Mouse (Mus musculus) small intestine, adult 2 months (tissue): Measurements from ENCODE around the gene Syncrip. TPM values are rescaled to one million over a fixed set of nuclear protein-coding genes. Genes with fewer than 3 reads are reported as not detected.
A peak's percentile ranks its signal among the peaks of the same experiment; 100 is the strongest.

Source experiments
- H3K27ac ChIP-seq: fragments of 200-500 bp; 2 replicates; pipeline ENCODE4 v1.5.1; 2012; ENCODE audit warnings: low read depth, low read length, control low read depth, inconsistent platforms; ENCODE audit not compliant: insufficient read depth
- H3K27me3 ChIP-seq: fragments of 200-500 bp; 2 replicates; pipeline ENCODE4 v1.6.1; 2012; ENCODE audit warnings: mild to moderate bottlenecking, moderate library complexity, low read length, inconsistent platforms; ENCODE audit not compliant: control insufficient read depth, insufficient read depth
- H3K36me3 ChIP-seq: fragments of 200-500 bp; 2 replicates; pipeline ENCODE4 v1.6.1; 2012; ENCODE audit warnings: mild to moderate bottlenecking, low read length, control low read depth, inconsistent platforms; ENCODE audit not compliant: control insufficient read depth, insufficient read depth
- H3K4me1 ChIP-seq: fragments of 200-500 bp; 2 replicates; pipeline ENCODE4 v1.6.1; 2012; ENCODE audit warnings: low read length, inconsistent platforms, mixed read lengths; ENCODE audit not compliant: control insufficient read depth, insufficient read depth, insufficient read length
- H3K4me3 ChIP-seq: fragments of 200-500 bp; 2 replicates; pipeline ENCODE4 v1.5.1; 2012; ENCODE audit warnings: low read depth, mild to moderate bottlenecking, control low read depth, inconsistent platforms, low read length, moderate library complexity
- CTCF ChIP-seq: fragments of 200-500 bp; IDR thresholded peaks from 2 replicates; pipeline ENCODE4 v1.5.1; 2012; ENCODE audit warnings: low read depth, mild to moderate bottlenecking, control low read depth, inconsistent platforms, low read length, moderate library complexity, mixed read lengths; ENCODE audit not compliant: insufficient replicate concordance, insufficient read length; ENCODE audit errors: extremely low read depth
- POLR2A ChIP-seq: fragments of 200-500 bp; IDR thresholded peaks from 2 replicates; pipeline ENCODE4 v1.6.1; 2012; ENCODE audit warnings: low read depth, mild to moderate bottlenecking, control low read depth, inconsistent platforms, low read length, moderate library complexity
- WGBS: fragments of 180-500 bp; shearing (Covaris S2); methylation state at CpG from one replicate; pipeline ENCODE4 v1.1.7; 2018; 5-methylcytosine and 5-hydroxymethylcytosine counted together
- polyA plus RNA-seq: library from polyadenylated mRNA; depleted of rRNA; stranded (reverse); fragments of >200 nt; gene quantifications from 2 replicates; pipeline ENCODE4 v1.2.3, GENCODE M21; 2012

The Syncrip gene
- polyA plus RNA-seq, 1 experiment = 2.6 TPM

GRCm38 (mm10) chr9:88516361-88516995, 34.1 kb upstream of the Syncrip start:
- no peak overlapping the region for H3K27ac ChIP-seq
- 85% methylated on average over 3 of the region's 3 CpGs for WGBS
- H3K27me3 ChIP-seq = no peaks in the 10 kb centered on the region
- H3K4me3 ChIP-seq = no peak overlapping the region
- no peaks in the 10 kb centered on the region; the same call in 1 of the 2 replicates for H3K4me1 ChIP-seq
- TF ChIP-seq CTCF (no peak), POLR2A (no peak)
- H3K36me3 ChIP-seq = peaks cover 6% of the 10 kb centered on the region

- TF ChIP-seq CTCF (no peak), POLR2A (no peak)
- Histone ChIP-seq H3K27ac (no peak overlapping the region), H3K4me1 (no peaks in the 10 kb centered on the region; the same call in 1 of the 2 replicates), H3K36me3 (peaks cover under 1% of the 10 kb centered on the region), H3K27me3 (no peaks in the 10 kb centered on the region), H3K4me3 (no peak overlapping the region)
- WGBS = 87% methylated on average over 1 of the region's 1 CpGs
Observed at GRCm38 (mm10) chr9:88515546-88515945, 33.2 kb upstream of the Syncrip start.

GRCm38 (mm10) chr9:88501846-88502245, 19.5 kb upstream of the Syncrip start:
- Histone ChIP-seq H3K36me3 (no peaks in the 10 kb centered on the region), H3K27me3 (no peaks in the 10 kb centered on the region), H3K4me3 (no peak overlapping the region), H3K27ac (no peak overlapping the region), H3K4me1 (no peaks in the 10 kb centered on the region)
- TF ChIP-seq CTCF (no peak), POLR2A (no peak)
- WGBS = 68% methylated on average over 6 of the region's 6 CpGs

GRCm38 (mm10) chr9:88500112-88500511, 17.7 kb upstream of the Syncrip start:
- WGBS = 77% methylated on average over 2 of the region's 2 CpGs
- H3K27ac ChIP-seq = no peak overlapping the region
- H3K36me3 ChIP-seq = no peaks in the 10 kb centered on the region
- no peak overlapping the region for H3K4me3 ChIP-seq
- TF ChIP-seq POLR2A (no peak), CTCF (no peak)
- no peaks in the 10 kb centered on the region for H3K27me3 ChIP-seq
- no peaks in the 10 kb centered on the region for H3K4me1 ChIP-seq

GRCm38 (mm10) chr9:88492522-88492921, 10.1 kb upstream of the Syncrip start:
- no peaks in the 10 kb centered on the region for H3K4me1 ChIP-seq
- H3K4me3 ChIP-seq = no peak overlapping the region
- 44% methylated on average over 1 of the region's 1 CpGs for WGBS
- H3K36me3 ChIP-seq = no peaks in the 10 kb centered on the region
- no peak overlapping the region for H3K27ac ChIP-seq
- H3K27me3 ChIP-seq = no peaks in the 10 kb centered on the region
- TF ChIP-seq POLR2A (no peak), CTCF (no peak)

GRCm38 (mm10) chr9:88484531-88484930, 2.2 kb upstream of the Syncrip start:
- Histone ChIP-seq H3K27ac (no peak overlapping the region), H3K36me3 (no peaks in the 10 kb centered on the region), H3K27me3 (no peaks in the 10 kb centered on the region), H3K4me3 (no peak overlapping the region), H3K4me1 (0 out of 2 replicates have a peak, but pooled peaks cover 1% of the 10 kb centered on the region)
- WGBS = 51% methylated on average over 6 of the region's 6 CpGs
- no peak for TF ChIP-seq CTCF
- no peak for TF ChIP-seq POLR2A

- Histone ChIP-seq H3K4me1 (0 out of 2 replicates have a peak, but pooled peaks cover 1% of the 10 kb centered on the region), H3K4me3 (peak overlapping the region; percentile 91), H3K27ac (peak overlapping the region; percentile 28), H3K36me3 (no peaks in the 10 kb centered on the region; the same call in 1 of the 2 replicates), H3K27me3 (no peaks in the 10 kb centered on the region)
- TF ChIP-seq POLR2A (no peak; the same call in 1 of the 2 replicates), CTCF (no peak)
- 1% methylated on average over 49 of the region's 52 CpGs for WGBS
Observed at GRCm38 (mm10) chr9:88482829-88483396, 539 bp upstream of the Syncrip start.
